Mouse (Mus musculus) neural tube, embryonic 14.5 days (tissue): ENCODE measurements around the gene Gzmk. TPM values are rescaled to one million over a fixed set of nuclear protein-coding genes. Genes with fewer than 3 reads are reported as not detected.

Experiments
- ATAC-seq: fragments of 200-750 bp; cut with Nextera tagmentation; 2 replicates; pipeline ENCODE4 v1.8.0; 2017; ENCODE audit warnings: low read depth, mild to moderate bottlenecking, moderate TSS enrichment, moderate library complexity
- H3K27ac ChIP-seq: fragments of 300-500 bp; sonication (generic); 2 replicates; pipeline ENCODE4 v1.5.1; 2014; ENCODE audit warnings: low read depth, mild to moderate bottlenecking, control low read depth, low read length, moderate library complexity, mixed read lengths
- H3K27me3 ChIP-seq: fragments of 300-500 bp; sonication (generic); 2 replicates; pipeline ENCODE4 v1.6.1; 2014; ENCODE audit warnings: low read length; ENCODE audit not compliant: control insufficient read depth, insufficient read depth
- H3K36me3 ChIP-seq: fragments of 300-500 bp; sonication (generic); 2 replicates; pipeline ENCODE4 v1.6.1; 2014; ENCODE audit warnings: low read length, mixed read lengths; ENCODE audit not compliant: control insufficient read depth, insufficient read depth
- H3K4me1 ChIP-seq: fragments of 300-500 bp; sonication (generic); 2 replicates; pipeline ENCODE4 v1.6.1; 2014; ENCODE audit warnings: low read length; ENCODE audit not compliant: control insufficient read depth, insufficient read depth
- H3K4me2 ChIP-seq: fragments of 300-500 bp; sonication (generic); 2 replicates; pipeline ENCODE4 v1.6.1; 2014; ENCODE audit warnings: mild to moderate bottlenecking, low read depth, low read length, control low read depth
- H3K4me3 ChIP-seq: fragments of 300-500 bp; sonication (generic); 2 replicates; pipeline ENCODE4 v1.5.1; 2014; ENCODE audit warnings: low read depth, low read length, control low read depth, mixed read lengths
- H3K9ac ChIP-seq: fragments of 300-500 bp; sonication (generic); replicated peaks from 2 replicates; pipeline ENCODE4 v1.6.1; 2014; ENCODE audit warnings: low read depth, mild to moderate bottlenecking, control low read depth, low read length, mixed read lengths
- H3K9me3 ChIP-seq: fragments of 300-500 bp; sonication (generic); 2 replicates; pipeline ENCODE4 v1.6.1; 2016; ENCODE audit warnings: low read length; ENCODE audit not compliant: control insufficient read depth
- WGBS: fragments of 180-500 bp; shearing (Covaris S2); extraction: QIAGEN DNeasy Blood & Tissue Kit; methylation state at CpG from one replicate; pipeline ENCODE4 v1.1.7; 2014; 5-methylcytosine and 5-hydroxymethylcytosine counted together
- polyA plus RNA-seq: library from polyadenylated mRNA; unstranded; fragments of >200 nt; fragmentation: Nextera tagmentation; extraction: Ambion mirVana; gene quantifications from 2 replicates; pipeline ENCODE4 v1.2.1, GENCODE M21; 2014

The Gzmk gene
- polyA plus RNA-seq, 1 experiment from 2014 or later: not detected

GRCm38 (mm10) chr13:113212401-113212800 is 13.3 kb downstream of the Gzmk start:
- 73% methylated on average over 3 of the region's 3 CpGs for WGBS
- no peak overlapping the region for H3K4me3 ChIP-seq

GRCm38 (mm10) chr13:113211345-113211744 is 14.4 kb downstream of the Gzmk start:
- Histone ChIP-seq H3K4me3 (no peak overlapping the region), H3K9ac (no peak overlapping the region), H3K36me3 (no peaks in the 10 kb centered on the region), H3K4me2 (no peak overlapping the region), H3K9me3 (no peaks in the 10 kb centered on the region), H3K27me3 (no peaks in the 10 kb centered on the region), H3K27ac (no peak overlapping the region), H3K4me1 (no peaks in the 10 kb centered on the region)
- ATAC-seq: no peak
- 71% methylated on average over 15 of the region's 15 CpGs for WGBS

More at GRCm38 (mm10) chr13:113212401-113212800, 13.3 kb downstream of the Gzmk start:
- H3K9ac ChIP-seq: no peak overlapping the region
- no peak overlapping the region for H3K4me2 ChIP-seq
- H3K9me3 ChIP-seq: no peaks in the 10 kb centered on the region
- H3K36me3 ChIP-seq: no peaks in the 10 kb centered on the region
- no peak for ATAC-seq
- no peak overlapping the region for H3K27ac ChIP-seq
- H3K4me1 ChIP-seq: no peaks in the 10 kb centered on the region
- no peaks in the 10 kb centered on the region for H3K27me3 ChIP-seq

GRCm38 (mm10) chr13:113209624-113210023 is 16.1 kb downstream of the Gzmk start, which contains the start of gene Esm1:
Gene Esm1, plus strand, starts transcription at chr13:113209659.
- Histone ChIP-seq H3K4me2 (peak within 1 kb of the TSS; percentile 26; the same call in 1 of the 2 replicates), H3K4me1 (no peaks in the 10 kb centered on the region)
- ATAC-seq: no peak

GRCm38 (mm10) chr13:113205346-113205745 is 20.4 kb downstream of the Gzmk start:
- Histone ChIP-seq H3K27me3 (no peaks in the 10 kb centered on the region), H3K9me3 (no peaks in the 10 kb centered on the region), H3K4me3 (no peak overlapping the region), H3K9ac (no peak overlapping the region), H3K4me1 (no peaks in the 10 kb centered on the region), H3K36me3 (no peaks in the 10 kb centered on the region), H3K4me2 (no peak overlapping the region), H3K27ac (no peak overlapping the region)
- no peak for ATAC-seq
- WGBS: 96% methylated on average over 5 of the region's 5 CpGs

More at GRCm38 (mm10) chr13:113209624-113210023, 16.1 kb downstream of the Gzmk start, which contains the start of gene Esm1:
- Histone ChIP-seq H3K9me3 (no peaks in the 10 kb centered on the region), H3K9ac (no peak within 1 kb of the TSS), H3K27me3 (no peaks in the 10 kb centered on the region), H3K36me3 (no peaks in the 10 kb centered on the region), H3K4me3 (no peak within 1 kb of the TSS), H3K27ac (no peak within 1 kb of the TSS)
- WGBS: 45% methylated on average over 15 of the region's 15 CpGs

GRCm38 (mm10) chr13:113203146-113203545 is 22.6 kb downstream of the Gzmk start:
- H3K4me3 ChIP-seq: no peak overlapping the region
- no peak overlapping the region for H3K9ac ChIP-seq
- H3K9me3 ChIP-seq: no peaks in the 10 kb centered on the region
- 56% methylated on average over 5 of the region's 5 CpGs for WGBS
- H3K27ac ChIP-seq: no peak overlapping the region
- no peak for ATAC-seq
- H3K4me2 ChIP-seq: no peak overlapping the region
- no peaks in the 10 kb centered on the region for H3K36me3 ChIP-seq
- H3K27me3 ChIP-seq: no peaks in the 10 kb centered on the region
- H3K4me1 ChIP-seq: no peaks in the 10 kb centered on the region

GRCm38 (mm10) chr13:113202184-113202583 is 23.5 kb downstream of the Gzmk start:
- Histone ChIP-seq H3K4me1 (no peaks in the 10 kb centered on the region), H3K9me3 (no peaks in the 10 kb centered on the region), H3K4me3 (no peak overlapping the region), H3K27me3 (no peaks in the 10 kb centered on the region), H3K27ac (no peak overlapping the region), H3K4me2 (no peak overlapping the region), H3K36me3 (no peaks in the 10 kb centered on the region), H3K9ac (no peak overlapping the region)
- no peak for ATAC-seq
- 69% methylated on average over 4 of the region's 4 CpGs for WGBS

GRCm38 (mm10) chr13:113201631-113202030 is 24.1 kb downstream of the Gzmk start:
- Histone ChIP-seq H3K9me3 (no peaks in the 10 kb centered on the region), H3K9ac (no peak overlapping the region), H3K4me1 (no peaks in the 10 kb centered on the region), H3K27ac (no peak overlapping the region), H3K4me3 (no peak overlapping the region), H3K36me3 (no peaks in the 10 kb centered on the region), H3K27me3 (no peaks in the 10 kb centered on the region), H3K4me2 (no peak overlapping the region)
- ATAC-seq: no peak
- WGBS: 79% methylated on average over 2 of the region's 2 CpGs

GRCm38 (mm10) chr13:113200726-113201125 is 25.0 kb downstream of the Gzmk start:
- H3K27me3 ChIP-seq: no peaks in the 10 kb centered on the region
- WGBS: 66% methylated on average over 8 of the region's 8 CpGs
- no peaks in the 10 kb centered on the region for H3K36me3 ChIP-seq
- ATAC-seq: no peak
- H3K4me2 ChIP-seq: no peak overlapping the region
- H3K4me3 ChIP-seq: no peak overlapping the region
- no peaks in the 10 kb centered on the region for H3K9me3 ChIP-seq
- H3K9ac ChIP-seq: no peak overlapping the region
- H3K4me1 ChIP-seq: no peaks in the 10 kb centered on the region
- no peak overlapping the region for H3K27ac ChIP-seq

GRCm38 (mm10) chr13:113199331-113199730 is 26.4 kb downstream of the Gzmk start:
- H3K4me1 ChIP-seq: no peaks in the 10 kb centered on the region
- no peak for ATAC-seq
- no peaks in the 10 kb centered on the region for H3K36me3 ChIP-seq

More at GRCm38 (mm10) chr13:113199331-113199730, 26.4 kb downstream of the Gzmk start:
- no peak overlapping the region for H3K4me2 ChIP-seq
- H3K9me3 ChIP-seq: no peaks in the 10 kb centered on the region
- no peak overlapping the region for H3K4me3 ChIP-seq
- no peak overlapping the region for H3K9ac ChIP-seq
- H3K27ac ChIP-seq: no peak overlapping the region
- WGBS: 61% methylated on average over 3 of the region's 3 CpGs
- H3K27me3 ChIP-seq: no peaks in the 10 kb centered on the region
